Mouse (Mus musculus): ENCODE measurements at regions not wholly inside any gene's neighbourhood (a gene's known extent, or its start where the extent isn't known, plus 50 kb on each side); places are given as distances from the start of the nearest gene placed in this dataset.

DNA sequence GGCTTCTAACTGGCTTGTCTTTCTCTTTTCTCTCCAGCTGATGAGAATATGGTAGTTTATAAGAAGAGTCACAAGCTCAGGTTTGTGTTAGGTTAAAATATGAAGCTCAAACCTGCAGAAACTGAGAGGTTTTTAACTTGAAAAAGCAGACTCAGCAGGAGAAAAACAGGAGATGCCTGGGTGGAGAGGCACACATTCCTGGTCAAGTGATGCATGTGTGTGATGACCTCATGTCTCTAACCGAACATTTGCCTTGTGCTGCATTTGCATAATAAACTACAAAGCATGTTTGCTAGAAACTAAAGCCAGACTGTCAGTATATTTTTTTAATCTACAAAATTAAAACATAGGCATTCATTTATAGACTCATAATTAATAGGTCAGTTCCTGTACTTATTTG, 182.2 kb upstream of the Ctso start:
- WGBS = 65% methylated on average over 1 of the region's 1 CpGs
- Histone ChIP-seq H3K4me2 (replicated peaks; ENCODE audit: low read depth) (no peak overlapping the region), H3K9ac (ENCODE audit: low read length) (no peak overlapping the region), H3K9me3 (ENCODE audit: control insufficient read depth, low read length) (no peaks in the 10 kb centered on the region), H3K4me1 (replicated peaks; ENCODE audit: control insufficient read depth, insufficient read depth) (no peaks in the 10 kb centered on the region), H3K36me3 (ENCODE audit: control insufficient read depth, insufficient read depth, low read length) (no peaks in the 10 kb centered on the region), H3K4me3 (ENCODE audit: low read depth, low read length) (no peak overlapping the region), H3K27ac (replicated peaks) (no peak overlapping the region), H3K27me3 (ENCODE audit: control insufficient read depth, insufficient read depth, low read length) (no peaks in the 10 kb centered on the region)
- DNase-seq (ENCODE audit: low spot score) (no peak), ATAC-seq (ENCODE audit: low FRiP score, low TSS enrichment) (no peak)
- TF ChIP-seq EP300 (optimal IDR thresholded peaks at IDR 0.05) (no peak), CTCF (IDR thresholded peaks at IDR 0.05; ENCODE audit: low read depth) (no peak)

DNA sequence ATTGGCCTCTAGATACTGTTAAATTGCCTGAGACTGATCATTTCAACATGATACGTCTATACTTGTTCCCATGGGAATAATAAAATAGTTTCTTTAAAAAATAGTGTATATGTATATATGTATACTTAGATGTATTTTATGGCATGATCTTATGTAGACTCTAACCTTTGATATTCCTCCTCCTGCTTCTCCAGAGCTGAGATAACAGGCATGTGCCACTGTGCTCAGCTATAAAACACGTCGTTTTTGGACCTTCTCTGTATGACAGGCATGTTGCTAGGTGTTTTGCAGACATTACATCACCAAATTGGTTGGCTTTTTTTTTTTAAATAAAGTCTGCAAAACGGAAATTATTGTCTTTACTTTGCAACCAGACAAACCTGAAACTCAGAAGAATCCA, 179.4 kb upstream of the Ctso start:
- no peak overlapping the region for H3K9ac ChIP-seq (ENCODE audit: low read length)
- no peak overlapping the region for H3K4me3 ChIP-seq (ENCODE audit: low read depth, low read length)
- WGBS = 71% methylated on average over 4 of the region's 4 CpGs
- TF ChIP-seq CTCF (IDR thresholded peaks at IDR 0.05; ENCODE audit: low read depth) = no peak
- no peak for TF ChIP-seq EP300 (optimal IDR thresholded peaks at IDR 0.05)
- H3K4me1 ChIP-seq (replicated peaks; ENCODE audit: control insufficient read depth, insufficient read depth) = no peaks in the 10 kb centered on the region
- ATAC-seq (ENCODE audit: low FRiP score, low TSS enrichment) (no peak), DNase-seq (ENCODE audit: low spot score) (no peak)
- no peaks in the 10 kb centered on the region for H3K27me3 ChIP-seq (ENCODE audit: control insufficient read depth, insufficient read depth, low read length)
- H3K27ac ChIP-seq (replicated peaks) = no peak overlapping the region
- H3K4me2 ChIP-seq (replicated peaks; ENCODE audit: low read depth) = no peak overlapping the region
- no peaks in the 10 kb centered on the region for H3K9me3 ChIP-seq (ENCODE audit: control insufficient read depth, low read length)
- H3K36me3 ChIP-seq (ENCODE audit: control insufficient read depth, insufficient read depth, low read length) = no peaks in the 10 kb centered on the region

DNA sequence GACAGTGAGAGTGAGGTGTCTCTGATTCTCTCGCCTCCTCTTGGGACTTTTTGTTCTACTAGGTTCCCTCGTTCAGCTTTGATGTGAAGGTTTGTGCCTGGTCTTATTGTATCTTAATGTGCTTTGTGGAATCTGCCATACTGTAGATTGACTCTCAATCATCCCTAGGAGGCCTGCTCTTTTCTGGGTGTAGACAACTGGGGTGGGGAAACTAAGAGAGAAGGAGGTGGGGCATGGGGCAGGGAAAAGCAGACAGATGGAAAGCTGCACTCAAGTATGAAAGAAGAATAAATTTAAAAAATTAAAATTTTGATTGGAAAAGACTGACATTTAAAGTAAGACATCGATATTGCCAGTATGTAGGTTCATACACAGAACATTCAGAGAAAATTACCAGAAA, 172.0 kb upstream of the Ctso start:
- Histone ChIP-seq H3K36me3 (ENCODE audit: control insufficient read depth, insufficient read depth, low read length) (no peaks in the 10 kb centered on the region), H3K4me3 (ENCODE audit: low read depth, low read length) (no peak overlapping the region), H3K4me2 (replicated peaks; ENCODE audit: low read depth) (no peak overlapping the region), H3K27me3 (ENCODE audit: control insufficient read depth, insufficient read depth, low read length) (no peaks in the 10 kb centered on the region), H3K9ac (ENCODE audit: low read length) (no peak overlapping the region), H3K9me3 (ENCODE audit: control insufficient read depth, low read length) (no peaks in the 10 kb centered on the region), H3K4me1 (replicated peaks; ENCODE audit: control insufficient read depth, insufficient read depth) (no peaks in the 10 kb centered on the region), H3K27ac (replicated peaks) (no peak overlapping the region)
- DNase-seq (ENCODE audit: low spot score) = no peak
- WGBS = 90% methylated on average over 3 of the region's 3 CpGs
- no peak for TF ChIP-seq EP300 (optimal IDR thresholded peaks at IDR 0.05)
- TF ChIP-seq CTCF (IDR thresholded peaks at IDR 0.05; ENCODE audit: low read depth) = no peak
- no peak for ATAC-seq (ENCODE audit: low FRiP score, low TSS enrichment)

DNA sequence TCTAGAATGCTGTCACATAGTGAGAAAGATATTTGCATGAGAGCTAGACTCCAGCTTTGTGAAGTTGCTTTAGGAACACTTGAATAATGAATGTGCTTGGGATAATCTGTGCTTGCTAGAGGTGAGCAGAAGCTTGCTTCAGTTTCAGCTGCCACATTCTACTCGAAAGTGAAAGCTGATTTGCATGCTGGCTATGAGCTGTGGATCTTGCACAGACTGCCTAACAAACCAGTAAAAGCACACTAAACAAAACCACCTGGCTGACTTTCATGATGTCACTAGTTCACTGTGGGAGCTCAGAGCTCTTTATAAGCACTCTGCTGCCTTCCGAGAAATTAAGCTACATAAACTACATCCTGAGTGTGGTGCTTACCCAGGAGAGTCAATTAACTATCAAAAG, 171.5 kb upstream of the Ctso start:
- Histone ChIP-seq H3K27me3 (ENCODE audit: control insufficient read depth, insufficient read depth, low read length) (no peaks in the 10 kb centered on the region), H3K27ac (replicated peaks) (no peak overlapping the region), H3K36me3 (ENCODE audit: control insufficient read depth, insufficient read depth, low read length) (no peaks in the 10 kb centered on the region), H3K9ac (ENCODE audit: low read length) (no peak overlapping the region), H3K4me3 (ENCODE audit: low read depth, low read length) (no peak overlapping the region), H3K4me2 (replicated peaks; ENCODE audit: low read depth) (no peak overlapping the region), H3K4me1 (replicated peaks; ENCODE audit: control insufficient read depth, insufficient read depth) (no peaks in the 10 kb centered on the region), H3K9me3 (ENCODE audit: control insufficient read depth, low read length) (no peaks in the 10 kb centered on the region)
- 37% methylated on average over 2 of the region's 2 CpGs for WGBS
- no peak for DNase-seq (ENCODE audit: low spot score)
- ATAC-seq (ENCODE audit: low FRiP score, low TSS enrichment) = no peak
- no peak for TF ChIP-seq EP300 (optimal IDR thresholded peaks at IDR 0.05)
- TF ChIP-seq CTCF (IDR thresholded peaks at IDR 0.05; ENCODE audit: low read depth) = no peak

DNA sequence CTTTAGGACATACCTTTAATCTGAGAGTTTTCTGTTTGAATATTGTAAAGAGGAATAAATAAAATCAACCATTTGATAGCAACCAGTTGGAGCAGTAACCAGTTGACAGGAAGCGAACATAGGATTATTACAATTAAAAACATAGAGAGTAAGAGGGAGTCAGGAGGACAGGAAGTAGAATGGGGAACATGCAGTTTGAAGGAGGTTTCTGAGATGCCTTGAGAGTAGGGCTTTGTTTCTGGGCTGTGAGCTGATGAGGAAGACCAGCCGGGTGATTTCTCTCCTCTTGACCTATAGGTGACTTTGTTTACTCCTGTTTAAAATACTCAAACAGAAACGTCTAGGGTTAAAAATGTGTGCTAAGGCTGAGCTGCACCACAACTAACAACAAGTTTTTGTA, 160.6 kb upstream of the Ctso start:
- DNase-seq (ENCODE audit: low spot score) (no peak), ATAC-seq (ENCODE audit: low FRiP score, low TSS enrichment) (no peak)
- WGBS = 50% methylated on average over 3 of the region's 3 CpGs
- Histone ChIP-seq H3K27ac (replicated peaks) (no peak overlapping the region), H3K4me3 (ENCODE audit: low read depth, low read length) (no peak overlapping the region), H3K9ac (ENCODE audit: low read length) (no peak overlapping the region), H3K27me3 (ENCODE audit: control insufficient read depth, insufficient read depth, low read length) (no peaks in the 10 kb centered on the region), H3K4me1 (replicated peaks; ENCODE audit: control insufficient read depth, insufficient read depth) (no peaks in the 10 kb centered on the region), H3K9me3 (ENCODE audit: control insufficient read depth, low read length) (no peaks in the 10 kb centered on the region), H3K4me2 (replicated peaks; ENCODE audit: low read depth) (no peak overlapping the region), H3K36me3 (ENCODE audit: control insufficient read depth, insufficient read depth, low read length) (no peaks in the 10 kb centered on the region)
- TF ChIP-seq CTCF (IDR thresholded peaks at IDR 0.05; ENCODE audit: low read depth) = no peak

DNA sequence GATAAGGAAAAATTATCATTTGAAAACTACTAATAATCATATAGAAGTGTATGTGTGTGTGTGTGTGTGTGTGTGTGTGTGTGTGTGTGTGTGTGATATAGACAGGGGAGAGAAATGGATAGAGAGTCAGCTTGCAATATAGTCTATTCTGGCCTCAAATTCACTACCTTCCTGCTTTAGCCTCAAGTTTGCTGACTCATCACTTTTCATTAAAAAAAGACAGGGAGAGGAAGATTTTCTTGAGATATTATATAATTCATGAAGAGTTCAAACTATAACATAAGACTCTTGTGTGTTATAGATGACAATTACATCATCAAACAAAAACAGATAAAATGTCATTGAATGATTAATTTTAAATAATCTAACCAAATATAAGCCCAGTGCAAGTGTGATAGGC, 159.4 kb upstream of the Ctso start:
- no peak for ATAC-seq (ENCODE audit: low FRiP score, low TSS enrichment)
- no peak overlapping the region for H3K4me3 ChIP-seq (ENCODE audit: low read depth, low read length)

More for the DNA sequence above, 159.4 kb upstream of the Ctso start:
- no peaks in the 10 kb centered on the region for H3K4me1 ChIP-seq (replicated peaks; ENCODE audit: control insufficient read depth, insufficient read depth)
- H3K4me2 ChIP-seq (replicated peaks; ENCODE audit: low read depth) = no peak overlapping the region
- DNase-seq (ENCODE audit: low spot score) = no peak
- H3K27me3 ChIP-seq (ENCODE audit: control insufficient read depth, insufficient read depth, low read length) = no peaks in the 10 kb centered on the region
- no peaks in the 10 kb centered on the region for H3K9me3 ChIP-seq (ENCODE audit: control insufficient read depth, low read length)
- no peaks in the 10 kb centered on the region for H3K36me3 ChIP-seq (ENCODE audit: control insufficient read depth, insufficient read depth, low read length)
- no peak for TF ChIP-seq EP300 (optimal IDR thresholded peaks at IDR 0.05)
- TF ChIP-seq CTCF (IDR thresholded peaks at IDR 0.05; ENCODE audit: low read depth) = no peak
- no peak overlapping the region for H3K27ac ChIP-seq (replicated peaks)
- no peak overlapping the region for H3K9ac ChIP-seq (ENCODE audit: low read length)
